Mouse (Mus musculus) limb, embryonic 14.5 days (tissue): ENCODE measurements around the gene Col4a3. TPM values are rescaled to one million over a fixed set of nuclear protein-coding genes. Genes with fewer than 3 reads are reported as not detected.
A peak's percentile ranks its signal among the peaks of the same experiment; 100 is the strongest.

Experiments used
- ATAC-seq: fragments of 200-750 bp; cut with Nextera tagmentation; 2 replicates; pipeline ENCODE4 v1.8.0; 2017; ENCODE audit warnings: low read depth, moderate number of reproducible peaks, moderate TSS enrichment; ENCODE audit not compliant: low FRiP score
- DNase-seq: peaks from one replicate; pipeline ENCODE4 v3.0.0-alpha.2; 2015; ENCODE audit warnings: low spot score
- H3K27ac ChIP-seq: fragments of 300-500 bp; sonication (generic); replicated peaks from 2 replicates; pipeline ENCODE4 v1.5.1; 2014; ENCODE audit warnings: low read depth, mild to moderate bottlenecking, low read length, moderate library complexity, mixed read lengths
- H3K27me3 ChIP-seq: fragments of 300-500 bp; sonication (generic); 2 replicates; pipeline ENCODE4 v1.6.1; 2014; ENCODE audit warnings: low read length, mixed read lengths; ENCODE audit not compliant: control insufficient read depth, insufficient read depth
- H3K36me3 ChIP-seq: fragments of 300-500 bp; sonication (generic); 2 replicates; pipeline ENCODE4 v1.6.1; 2014; ENCODE audit warnings: mild to moderate bottlenecking, low read length, moderate library complexity, mixed read lengths; ENCODE audit not compliant: control insufficient read depth, insufficient read depth
- H3K4me1 ChIP-seq: fragments of 300-500 bp; sonication (generic); 2 replicates; pipeline ENCODE4 v1.6.1; 2014; ENCODE audit warnings: antibody characterized with exemption, low read length, mixed read lengths; ENCODE audit not compliant: control insufficient read depth, insufficient read depth
- H3K4me2 ChIP-seq: fragments of 300-500 bp; sonication (generic); replicated peaks from 2 replicates; pipeline ENCODE4 v1.6.1; 2014; ENCODE audit warnings: low read depth, mild to moderate bottlenecking, low read length, moderate library complexity; ENCODE audit not compliant: severe bottlenecking
- H3K4me3 ChIP-seq: fragments of 300-500 bp; sonication (generic); replicated peaks from 2 replicates; pipeline ENCODE4 v1.5.1; 2014; ENCODE audit warnings: low read length
- H3K9ac ChIP-seq: fragments of 300-500 bp; sonication (generic); 2 replicates; pipeline ENCODE4 v1.6.1; 2014; ENCODE audit warnings: mild to moderate bottlenecking, low read depth, low read length, moderate library complexity; ENCODE audit not compliant: severe bottlenecking
- H3K9me3 ChIP-seq: fragments of 300-500 bp; sonication (generic); 2 replicates; pipeline ENCODE4 v1.6.1; 2016; ENCODE audit warnings: low read length; ENCODE audit not compliant: control insufficient read depth
- POLR2A ChIP-seq: fragments of 200-500 bp; IDR thresholded peaks from 2 replicates; pipeline ENCODE4 v1.8.0; 2012; ENCODE audit warnings: inconsistent platforms, mild to moderate bottlenecking, moderate library complexity, borderline replicate concordance; ENCODE audit not compliant: insufficient read depth, insufficient read length; ENCODE audit errors: extremely low read depth
- WGBS: fragments of 180-500 bp; shearing (Covaris S2); extraction: QIAGEN DNeasy Blood & Tissue Kit; methylation state at CpG from one replicate; pipeline ENCODE4 v1.1.7; 2014; 5-methylcytosine and 5-hydroxymethylcytosine counted together
- polyA plus RNA-seq, 2 experiments: library from polyadenylated mRNA; depleted of rRNA in 1 of 2; stranded (reverse) in 1 of 2; unstranded in 1 of 2; fragments of >200 nt; fragmentation: Nextera tagmentation in 1 of 2; extraction: Ambion mirVana in 1 of 2; gene quantifications; 2 replicates each; pipeline versions ENCODE4 v1.2.1 to v1.2.3; 2012 to 2014

Gene Col4a3
- polyA plus RNA-seq, 2 experiments = 0.03 to 0.04 TPM

- Histone ChIP-seq H3K4me3 (no peak overlapping the region), H3K4me1 (no peaks in the 10 kb centered on the region), H3K9ac (no peak overlapping the region), H3K36me3 (no peaks in the 10 kb centered on the region), H3K9me3 (no peaks in the 10 kb centered on the region), H3K27me3 (no peaks in the 10 kb centered on the region), H3K27ac (no peak overlapping the region), H3K4me2 (no peak overlapping the region)
- WGBS = 78% methylated on average over 9 of the region's 9 CpGs
- DNase-seq (no peak), ATAC-seq (no peak)
- TF ChIP-seq POLR2A = no peak
These were observed 131.2 kb downstream of the Col4a3 start for GRCm38 (mm10) chr1:82717816-82718512.

GRCm38 (mm10) chr1:82724339-82725025, 137.8 kb downstream of the Col4a3 start, which contains the start of gene Mff:
Mff (plus strand) TSS chr1:82724890.
- Histone ChIP-seq H3K36me3 (peaks cover 17% of the 10 kb centered on the region), H3K27ac (peak within 1 kb of the TSS; percentile 71), H3K4me2 (peak within 1 kb of the TSS; percentile 71), H3K4me1 (peaks cover 11% of the 10 kb centered on the region), H3K27me3 (no peaks in the 10 kb centered on the region), H3K9me3 (no peaks in the 10 kb centered on the region), H3K4me3 (peak within 1 kb of the TSS; percentile 76), H3K9ac (peak within 1 kb of the TSS; percentile 95)
- ATAC-seq (peak; percentile 99), DNase-seq (peak; percentile 96)
- 10% methylated on average over 38 of the region's 38 CpGs for WGBS
- peak; percentile 85; the same call in 1 of the 2 replicates for TF ChIP-seq POLR2A

- WGBS = under 1% methylated on average over 37 of the region's 37 CpGs
- Histone ChIP-seq H3K4me3 (peak overlapping the region; percentile 76), H3K27me3 (no peaks in the 10 kb centered on the region), H3K27ac (peak overlapping the region; percentile 71), H3K4me1 (peaks cover 11% of the 10 kb centered on the region), H3K4me2 (peak overlapping the region; percentile 71), H3K36me3 (peaks cover 24% of the 10 kb centered on the region), H3K9me3 (no peaks in the 10 kb centered on the region), H3K9ac (peak overlapping the region; percentile 95)
- no peak for TF ChIP-seq POLR2A
- ATAC-seq (peak; percentile 94), DNase-seq (peak; percentile 63)
These were observed 138.5 kb downstream of the Col4a3 start for GRCm38 (mm10) chr1:82725026-82725874.

GRCm38 (mm10) chr1:82725875-82726185, 139.1 kb downstream of the Col4a3 start:
- whole genome bisulfite sequencing = 52% methylated on average over 4 of the region's 4 CpGs
- Histone ChIP-seq H3K36me3 (peaks cover 29% of the 10 kb centered on the region), H3K4me3 (peak overlapping the region; percentile 76), H3K4me1 (peaks cover 11% of the 10 kb centered on the region), H3K27me3 (no peaks in the 10 kb centered on the region), H3K27ac (no peak overlapping the region), H3K9me3 (no peaks in the 10 kb centered on the region), H3K9ac (peak overlapping the region; percentile 95), H3K4me2 (peak overlapping the region; percentile 71)
- no peak for TF ChIP-seq POLR2A
- no peak for DNase-seq
- ATAC-seq = no peak

- Histone ChIP-seq H3K27me3 (no peaks in the 10 kb centered on the region), H3K4me3 (no peak overlapping the region), H3K36me3 (peaks cover 36% of the 10 kb centered on the region), H3K9ac (no peak overlapping the region), H3K4me1 (peaks cover 11% of the 10 kb centered on the region), H3K4me2 (peak overlapping the region; percentile 71; the same call in 1 of the 2 replicates), H3K9me3 (no peaks in the 10 kb centered on the region), H3K27ac (no peak overlapping the region)
- ATAC-seq = no peak
- DNase-seq = no peak
- 93% methylated on average over 5 of the region's 5 CpGs for WGBS
- TF ChIP-seq POLR2A = no peak
These were observed 139.8 kb downstream of the Col4a3 start for GRCm38 (mm10) chr1:82726482-82726881.
